Mouse (Mus musculus) heart, embryonic 14.5 days (tissue): ENCODE data around the gene Hhat. TPM values are rescaled to one million over a fixed set of nuclear protein-coding genes. Genes with fewer than 3 reads are reported as not detected.

Experiments used
- ATAC-seq: fragments of 200-750 bp; cut with Nextera tagmentation; 2 replicates; pipeline ENCODE4 v1.8.0; 2017; ENCODE audit warnings: low read depth, moderate TSS enrichment; ENCODE audit not compliant: insufficient number of reproducible peaks, insufficient read depth, low FRiP score
- H3K27ac ChIP-seq, 2 experiments: fragments of 200-500 bp in 1 of 2; fragments of 300-500 bp in 1 of 2; sonication (generic) in 1 of 2; replicated peaks in 1 of 2; 2 replicates each; pipeline ENCODE4 v1.5.1; 2012 to 2014; ENCODE audit warnings: low read depth in 2 of 2, low read length in 2 of 2, control low read depth in 1 of 2, mild to moderate bottlenecking in 1 of 2, mixed read lengths in 1 of 2; ENCODE audit not compliant: control insufficient read depth in 1 of 2, insufficient read depth in 1 of 2
- H3K27me3 ChIP-seq: fragments of 300-500 bp; sonication (generic); 2 replicates; pipeline ENCODE4 v1.6.1; 2014; ENCODE audit warnings: mild to moderate bottlenecking, low read length, control low read depth; ENCODE audit not compliant: control insufficient read depth, insufficient read depth
- H3K36me3 ChIP-seq: fragments of 300-500 bp; sonication (generic); 2 replicates; pipeline ENCODE4 v1.6.1; 2014; ENCODE audit warnings: mild to moderate bottlenecking, control low read depth, low read length, mixed read lengths; ENCODE audit not compliant: control insufficient read depth, insufficient read depth
- H3K4me1 ChIP-seq, 2 experiments: fragments of 200-500 bp in 1 of 2; fragments of 300-500 bp in 1 of 2; sonication (generic) in 1 of 2; 2 replicates each; pipeline ENCODE4 v1.6.1; 2012 to 2014; ENCODE audit warnings: low read length in 2 of 2, control low read depth in 1 of 2, mixed read lengths in 1 of 2; ENCODE audit not compliant: control insufficient read depth in 2 of 2, insufficient read depth in 2 of 2
- H3K4me2 ChIP-seq: fragments of 300-500 bp; sonication (generic); 2 replicates; pipeline ENCODE4 v1.6.1; 2014; ENCODE audit warnings: mild to moderate bottlenecking, low read length
- H3K4me3 ChIP-seq, 2 experiments: fragments of 200-500 bp in 1 of 2; fragments of 300-500 bp in 1 of 2; sonication (generic) in 1 of 2; 2 replicates each; pipeline ENCODE4 v1.5.1; 2012 to 2014; ENCODE audit warnings: low read length in 2 of 2, mild to moderate bottlenecking in 2 of 2, control low read depth in 1 of 2, low read depth in 1 of 2, moderate library complexity in 1 of 2; ENCODE audit not compliant: control insufficient read depth in 1 of 2, insufficient read depth in 1 of 2
- H3K9ac ChIP-seq: fragments of 300-500 bp; sonication (generic); 2 replicates; pipeline ENCODE4 v1.6.1; 2014; ENCODE audit warnings: mild to moderate bottlenecking, low read length
- H3K9me3 ChIP-seq: fragments of 300-500 bp; sonication (generic); 2 replicates; pipeline ENCODE4 v1.6.1; 2016; ENCODE audit warnings: low read length, control low read depth; ENCODE audit not compliant: control insufficient read depth
- WGBS: fragments of 180-500 bp; shearing (Covaris S2); extraction: QIAGEN DNeasy Blood & Tissue Kit; methylation state at CpG from one replicate; pipeline ENCODE4 v1.1.7; 2014; 5-methylcytosine and 5-hydroxymethylcytosine counted together
- polyA plus RNA-seq: library from polyadenylated mRNA; unstranded; fragments of >200 nt; fragmentation: Nextera tagmentation; extraction: Ambion mirVana; gene quantifications from 2 replicates; pipeline ENCODE4 v1.2.1, GENCODE M21; 2014

Hhat gene
- polyA plus RNA-seq, result 6.8 and 7.0 TPM in 2 replicates

DNA sequence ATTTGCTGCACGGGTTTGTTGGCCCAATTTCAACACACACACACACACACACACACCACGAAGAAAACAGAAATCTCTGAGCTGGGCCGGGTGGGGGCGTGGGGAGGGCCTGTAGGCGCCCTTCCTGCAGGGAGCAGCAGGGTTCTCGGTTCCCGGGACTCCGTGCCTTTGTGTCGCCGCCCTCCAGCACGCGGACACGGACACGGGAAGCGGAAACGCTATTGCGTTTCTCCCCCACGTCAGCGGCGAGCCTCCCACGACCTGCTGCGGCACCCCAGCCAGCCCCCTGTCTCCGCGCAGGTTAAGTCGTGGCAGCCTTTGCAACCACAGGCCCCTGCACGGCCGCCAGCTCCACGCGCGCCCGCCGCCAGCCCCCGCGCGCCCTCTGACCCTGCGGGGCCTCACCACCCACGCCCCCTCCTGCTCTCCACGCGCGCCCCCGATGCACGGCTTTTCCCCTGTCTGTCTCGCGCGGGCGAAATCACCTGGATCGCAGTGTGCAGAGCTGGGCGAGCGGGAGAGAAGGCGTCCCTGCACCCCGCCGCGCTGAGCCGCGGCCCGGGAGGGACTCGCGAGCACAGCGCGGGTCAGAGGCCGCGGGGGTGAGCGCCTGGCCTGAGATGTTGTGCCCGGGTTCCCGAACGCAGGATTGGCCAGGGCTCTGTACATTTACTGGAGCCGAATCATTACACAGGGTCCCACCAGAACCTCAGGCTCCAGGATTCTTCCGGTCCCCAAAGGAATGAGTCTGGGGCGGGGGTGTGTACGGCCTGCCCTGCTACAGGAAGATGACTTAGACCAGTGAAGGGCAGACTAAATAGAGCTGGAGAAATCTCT, at the start of gene Hhat:
TSS of gene Hhat (minus strand) at position 729 of the 837 bp plus-strand sequence.
- Histone ChIP-seq H3K4me2 (peak within 1 kb of the TSS; percentile 97), H3K27me3 (no peaks in the 10 kb centered on the region), H3K9ac (peak within 1 kb of the TSS; percentile 98), H3K9me3 (no peaks in the 10 kb centered on the region), H3K4me1 (peaks cover 6 to 8% of the 10 kb centered on the region in 2 experiments), H3K4me3 (peak within 1 kb of the TSS; percentile 76 to 80), H3K27ac (peak within 1 kb of the TSS; percentile 55 to 92), H3K36me3 (no peaks in the 10 kb centered on the region)
- peak; percentile 70 for ATAC-seq
- WGBS, result under 1% methylated on average over 67 of the region's 70 CpGs

DNA sequence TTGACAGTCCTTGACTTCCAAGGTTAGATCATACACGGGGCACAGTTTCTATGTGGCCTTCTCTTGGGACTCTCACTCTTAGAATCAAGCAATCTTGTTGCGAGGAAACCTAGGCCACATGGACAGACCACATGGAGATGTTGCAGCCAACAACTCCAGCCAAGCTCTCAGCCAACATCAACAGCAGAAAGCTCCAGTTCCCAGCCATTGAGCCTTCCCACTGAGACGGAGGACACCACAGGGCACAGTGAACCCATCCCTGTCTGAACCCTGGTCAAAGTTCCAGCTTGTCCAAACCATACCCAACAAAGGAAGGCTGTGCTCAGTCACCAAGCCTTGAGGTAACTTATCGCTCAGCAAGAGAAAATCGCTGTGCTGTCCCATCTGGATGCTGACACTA, 47.3 kb upstream of the Hhat start:
- 82% methylated on average over 5 of the region's 5 CpGs for WGBS

DNA sequence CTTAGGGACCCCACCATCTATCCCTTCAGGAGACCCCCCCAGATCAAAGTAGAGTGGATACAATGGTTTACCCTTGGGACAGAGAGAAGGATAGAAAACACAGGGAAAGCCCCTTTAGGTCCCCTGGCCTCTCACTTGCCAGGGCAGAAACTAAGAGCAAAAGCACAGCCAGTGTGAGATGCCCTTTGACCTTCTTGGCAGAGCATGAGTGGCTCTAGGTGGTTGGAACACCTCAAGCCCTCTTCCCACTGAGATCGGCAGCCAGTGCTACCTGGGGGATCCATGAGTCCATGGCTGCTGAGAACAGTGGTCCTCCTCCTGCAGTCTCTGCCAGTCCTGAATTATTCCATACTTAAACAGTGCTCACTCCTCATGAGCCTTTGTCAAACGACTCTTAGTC, 44.8 kb upstream of the Hhat start:
- H3K4me2 ChIP-seq, result no peak overlapping the region
- ATAC-seq, result no peak
- no peaks in the 10 kb centered on the region for H3K27me3 ChIP-seq
- H3K27ac ChIP-seq, result no peak overlapping the region
- WGBS, result 45% methylated on average over 2 of the region's 2 CpGs
- H3K36me3 ChIP-seq, result no peaks in the 10 kb centered on the region
- no peak overlapping the region for H3K4me3 ChIP-seq
- H3K4me1 ChIP-seq, result peaks cover 0 to 4% of the 10 kb centered on the region in 2 experiments; a peak in 1 of 4 replicates
- H3K9me3 ChIP-seq, result no peaks in the 10 kb centered on the region
- H3K9ac ChIP-seq, result no peak overlapping the region

More for the DNA sequence above, 47.3 kb upstream of the Hhat start:
- H3K4me2 ChIP-seq, result no peak overlapping the region
- H3K4me1 ChIP-seq, result peaks cover 7 to 8% of the 10 kb centered on the region in 2 experiments; a peak in 3 of 4 replicates
- H3K27ac ChIP-seq, result no peak overlapping the region
- no peak for ATAC-seq
- H3K9ac ChIP-seq, result no peak overlapping the region
- H3K27me3 ChIP-seq, result no peaks in the 10 kb centered on the region
- H3K9me3 ChIP-seq, result no peaks in the 10 kb centered on the region
- no peak overlapping the region for H3K4me3 ChIP-seq
- H3K36me3 ChIP-seq, result no peaks in the 10 kb centered on the region

DNA sequence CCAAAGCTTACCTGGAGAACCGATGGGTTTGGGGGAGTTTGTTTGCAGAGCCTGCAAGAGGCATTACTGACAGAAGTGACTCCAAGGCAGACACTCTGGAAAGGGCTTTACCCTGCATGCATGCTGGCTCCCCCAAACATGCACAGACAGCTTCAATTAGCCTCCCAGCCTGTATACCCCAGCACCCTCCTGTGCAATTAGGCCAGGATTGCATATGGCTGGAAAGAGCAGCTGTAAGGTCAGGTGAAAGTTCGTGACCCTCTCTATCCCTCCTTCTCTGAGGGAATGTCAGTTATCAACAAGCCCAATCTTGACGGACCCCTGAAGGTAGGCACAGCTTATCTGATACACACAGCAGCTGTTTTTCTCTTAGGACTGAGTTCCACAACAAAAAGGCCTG, 43.7 kb upstream of the Hhat start:
- Histone ChIP-seq H3K27ac (no peak overlapping the region), H3K9ac (no peak overlapping the region), H3K4me2 (no peak overlapping the region), H3K36me3 (no peaks in the 10 kb centered on the region), H3K4me3 (no peak overlapping the region), H3K4me1 (peaks cover 0 to 4% of the 10 kb centered on the region in 2 experiments; a peak in 1 of 4 replicates), H3K27me3 (no peaks in the 10 kb centered on the region), H3K9me3 (no peaks in the 10 kb centered on the region)
- 51% methylated on average over 3 of the region's 3 CpGs for WGBS
- no peak for ATAC-seq

DNA sequence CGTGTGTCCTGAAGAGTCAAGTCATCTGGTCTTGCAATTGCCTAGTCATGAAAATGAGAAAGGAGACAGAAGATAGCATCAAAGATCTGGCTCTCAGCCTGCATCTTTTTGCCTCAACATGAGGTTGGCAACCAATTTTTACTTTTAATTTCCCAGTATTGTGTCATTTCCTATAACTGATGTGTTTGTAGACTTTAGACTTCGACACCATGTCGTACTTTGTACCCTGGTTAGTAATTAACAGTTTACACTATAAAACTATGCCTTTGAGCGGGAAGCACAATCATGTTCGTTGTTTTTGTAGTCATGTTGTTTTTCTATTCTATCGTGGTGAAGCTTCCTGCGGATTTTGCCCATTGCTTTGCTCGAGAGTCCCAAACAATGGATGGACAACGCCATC, 41.7 kb upstream of the Hhat start:
- no peaks in the 10 kb centered on the region for H3K9me3 ChIP-seq
- no peak overlapping the region for H3K4me3 ChIP-seq
- H3K9ac ChIP-seq, result no peak overlapping the region
- no peaks in the 10 kb centered on the region for H3K36me3 ChIP-seq
- no peaks in the 10 kb centered on the region for H3K27me3 ChIP-seq
- H3K4me1 ChIP-seq, result peaks cover 0 to 4% of the 10 kb centered on the region in 2 experiments; a peak in 1 of 4 replicates
- peak overlapping the region in 1 of 2 experiments; percentile 54; a peak in 2 of 4 replicates for H3K27ac ChIP-seq
- ATAC-seq, result no peak
- no peak overlapping the region for H3K4me2 ChIP-seq
- WGBS, result 85% methylated on average over 9 of the region's 9 CpGs

DNA sequence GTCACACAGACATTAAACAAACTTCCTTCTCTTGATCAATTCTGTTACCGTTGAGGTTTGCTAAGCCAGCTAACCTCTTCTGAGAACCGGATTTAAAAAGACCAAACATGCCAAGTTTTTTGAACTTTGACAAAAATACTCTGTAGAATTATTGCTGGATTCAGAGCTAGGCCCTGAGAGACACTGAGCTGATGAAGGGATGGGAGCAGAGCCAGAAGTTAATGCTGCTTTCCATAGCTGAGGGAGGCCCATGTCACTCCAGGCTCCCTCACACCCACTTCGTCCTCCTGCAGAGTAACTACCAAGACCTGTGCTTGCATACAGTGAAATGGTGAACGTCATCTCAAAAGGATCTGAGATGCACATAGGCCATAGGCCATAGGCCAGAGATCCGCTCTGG, 41.3 kb upstream of the Hhat start:
- Histone ChIP-seq H3K4me3 (no peak overlapping the region), H3K9ac (no peak overlapping the region), H3K4me1 (peaks cover 0 to 4% of the 10 kb centered on the region in 2 experiments; a peak in 1 of 4 replicates), H3K9me3 (no peaks in the 10 kb centered on the region), H3K27ac (peak overlapping the region in 1 of 2 experiments; percentile 54; a peak in 3 of 4 replicates), H3K36me3 (no peaks in the 10 kb centered on the region), H3K27me3 (no peaks in the 10 kb centered on the region), H3K4me2 (no peak overlapping the region)
- WGBS, result 64% methylated on average over 5 of the region's 5 CpGs
- ATAC-seq, result 0 out of 2 replicates have a peak, but pooled peaks have one; percentile 26

DNA sequence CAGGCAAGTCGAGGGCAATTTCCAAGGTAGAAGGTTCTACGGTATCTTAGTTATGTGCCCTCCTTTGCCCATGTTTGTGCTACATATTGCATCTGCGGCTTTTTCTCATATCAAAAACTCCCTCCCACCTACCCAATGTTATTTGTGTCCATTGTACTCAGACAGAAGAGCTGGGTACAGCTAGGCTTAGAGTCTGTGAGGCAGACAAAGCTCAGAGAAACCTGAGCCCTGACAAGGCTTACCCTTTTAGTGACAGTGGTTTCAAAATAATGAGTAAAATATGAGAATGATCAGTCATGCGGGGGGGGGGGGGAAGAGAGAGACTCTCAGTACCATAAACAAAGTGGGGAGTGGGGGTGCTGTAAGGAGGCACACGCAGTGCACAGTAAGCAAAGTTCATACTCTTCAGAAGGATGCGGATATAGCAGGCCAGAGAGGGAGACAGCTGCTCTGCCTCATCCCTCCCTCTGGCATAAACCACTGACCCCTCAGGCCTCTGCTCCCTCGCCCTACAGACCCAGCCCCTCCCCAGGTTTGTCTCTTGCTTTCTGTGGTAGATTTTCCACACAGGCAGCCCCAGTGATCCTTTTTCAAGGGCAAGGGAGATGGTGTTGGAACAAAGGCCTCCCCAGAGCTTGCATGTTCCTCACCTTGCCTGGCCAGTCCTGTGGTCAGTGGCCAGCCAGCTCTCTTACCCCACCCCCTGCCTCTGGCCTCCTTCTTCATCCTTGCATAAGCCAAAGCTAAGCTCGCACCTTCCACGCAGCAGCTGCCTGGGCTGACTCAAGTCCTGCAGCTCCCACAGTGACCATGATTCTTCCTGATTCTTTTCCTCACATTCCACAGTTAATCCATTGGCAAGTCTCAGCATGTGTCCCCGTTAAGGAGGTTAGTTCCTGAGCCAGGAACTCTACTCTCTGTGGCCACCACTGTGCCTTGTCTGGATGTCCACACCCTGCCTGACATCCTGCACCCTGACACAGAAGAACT, 35.4 kb upstream of the Hhat start:
- Histone ChIP-seq H3K4me3 (no peak overlapping the region), H3K4me1 (peaks cover 5 to 6% of the 10 kb centered on the region in 2 experiments; a peak in 3 of 4 replicates), H3K27ac (peak overlapping the region; percentile 7 to 23), H3K9me3 (no peaks in the 10 kb centered on the region), H3K4me2 (no peak overlapping the region), H3K36me3 (no peaks in the 10 kb centered on the region), H3K9ac (no peak overlapping the region), H3K27me3 (no peaks in the 10 kb centered on the region)
- 58% methylated on average over 10 of the region's 10 CpGs for WGBS
- ATAC-seq, result no peak
